Mouse (Mus musculus): ENCODE data around the gene Hyou1. TPM values are rescaled to one million over a fixed set of nuclear protein-coding genes. Genes with fewer than 3 reads are reported as not detected.
"Not testable (repeated sequence)": the region's sequence is repeated elsewhere in the genome, so short reads cannot be mapped to it uniquely, and the experiment has no call there.

Gene Hyou1
- polyA plus RNA-seq (2012; ENCODE audit: insufficient read depth, insufficient read length, missing spikeins): 30.8 and 42.2 TPM in 2 replicates

GRCm38 (mm10) chr9:44379054-44379834 lies at the start of gene Hyou1:
Gene Hyou1, plus strand, starts transcription at chr9:44379490.
- H3K4me1 ChIP-seq (ENCODE audit: control insufficient read depth, insufficient read depth, insufficient read length, low read length): peaks cover 6% of the 10 kb centered on the region; the same call in 1 of the 2 replicates
- peak within 1 kb of the TSS; percentile 77 for H3K27ac ChIP-seq (replicated peaks; ENCODE audit: low read depth, low read length)
- H3K4me3 ChIP-seq (ENCODE audit: insufficient read depth, low read depth, low read length): peak within 1 kb of the TSS; percentile 86

GRCm38 (mm10) chr9:44330736-44331135 lies 48.6 kb upstream of the Hyou1 start:
- Histone ChIP-seq H3K4me1 (ENCODE audit: control insufficient read depth, insufficient read depth, insufficient read length, low read length) (peaks cover 8% of the 10 kb centered on the region; the same call in 1 of the 2 replicates), H3K4me3 (ENCODE audit: insufficient read depth, low read depth, low read length) (no peak overlapping the region), H3K27ac (replicated peaks; ENCODE audit: low read depth, low read length) (no peak overlapping the region)

- Histone ChIP-seq H3K4me3 (ENCODE audit: insufficient read depth, low read depth, low read length) (no peak overlapping the region), H3K27ac (replicated peaks; ENCODE audit: low read depth, low read length) (no peak overlapping the region), H3K4me1 (ENCODE audit: control insufficient read depth, insufficient read depth, insufficient read length, low read length) (peaks cover 4% of the 10 kb centered on the region; the same call in 1 of the 2 replicates)
These were observed 46.2 kb upstream of the Hyou1 start for GRCm38 (mm10) chr9:44332918-44333638.

GRCm38 (mm10) chr9:44334396-44335330 lies 44.6 kb upstream of the Hyou1 start, which contains the start of gene H2afx:
Gene H2afx, plus strand, starts transcription at chr9:44334694.
- Histone ChIP-seq H3K27ac (replicated peaks; ENCODE audit: low read depth, low read length) (0 out of 2 replicates have a peak within 1 kb of the TSS, but pooled peaks have one; percentile 13), H3K4me1 (ENCODE audit: control insufficient read depth, insufficient read depth, insufficient read length, low read length) (peaks cover 4% of the 10 kb centered on the region; the same call in 1 of the 2 replicates), H3K4me3 (ENCODE audit: insufficient read depth, low read depth, low read length) (peak within 1 kb of the TSS; percentile 77)

GRCm38 (mm10) chr9:44335331-44336092 lies 43.8 kb upstream of the Hyou1 start:
- Histone ChIP-seq H3K27ac (replicated peaks; ENCODE audit: low read depth, low read length) (0 out of 2 replicates have a peak overlapping the region, but pooled peaks have one; percentile 13), H3K4me1 (ENCODE audit: control insufficient read depth, insufficient read depth, insufficient read length, low read length) (peaks cover 4% of the 10 kb centered on the region; the same call in 1 of the 2 replicates), H3K4me3 (ENCODE audit: insufficient read depth, low read depth, low read length) (peak overlapping the region; percentile 77)

- Histone ChIP-seq H3K27ac (replicated peaks; ENCODE audit: low read depth, low read length) (no peak overlapping the region), H3K4me1 (ENCODE audit: control insufficient read depth, insufficient read depth, insufficient read length, low read length) (peaks cover 4% of the 10 kb centered on the region; the same call in 1 of the 2 replicates), H3K4me3 (ENCODE audit: insufficient read depth, low read depth, low read length) (peak overlapping the region; percentile 77)
These were observed 43.2 kb upstream of the Hyou1 start for GRCm38 (mm10) chr9:44336093-44336406.

- H3K27ac ChIP-seq (replicated peaks; ENCODE audit: low read depth, low read length); H3K4me1 ChIP-seq (ENCODE audit: control insufficient read depth, insufficient read depth, insufficient read length, low read length); H3K4me3 ChIP-seq (ENCODE audit: insufficient read depth, low read depth, low read length): not testable (repeated sequence)
These were observed 42.8 kb upstream of the Hyou1 start for GRCm38 (mm10) chr9:44336513-44336912.

- H3K27ac ChIP-seq (replicated peaks; ENCODE audit: low read depth, low read length): no peak overlapping the region
- H3K4me3 ChIP-seq (ENCODE audit: insufficient read depth, low read depth, low read length): no peak overlapping the region
- peaks cover 4% of the 10 kb centered on the region; the same call in 1 of the 2 replicates for H3K4me1 ChIP-seq (ENCODE audit: control insufficient read depth, insufficient read depth, insufficient read length, low read length)
These were observed 42.3 kb upstream of the Hyou1 start for GRCm38 (mm10) chr9:44336964-44337363.

GRCm38 (mm10) chr9:44337436-44338169 lies 41.7 kb upstream of the Hyou1 start:
- Histone ChIP-seq H3K4me1 (ENCODE audit: control insufficient read depth, insufficient read depth, insufficient read length, low read length) (peaks cover 4% of the 10 kb centered on the region; the same call in 1 of the 2 replicates), H3K27ac (replicated peaks; ENCODE audit: low read depth, low read length) (no peak overlapping the region), H3K4me3 (ENCODE audit: insufficient read depth, low read depth, low read length) (no peak overlapping the region)

- Histone ChIP-seq H3K27ac (replicated peaks; ENCODE audit: low read depth, low read length) (no peak overlapping the region), H3K4me3 (ENCODE audit: insufficient read depth, low read depth, low read length) (no peak overlapping the region), H3K4me1 (ENCODE audit: control insufficient read depth, insufficient read depth, insufficient read length, low read length) (peaks cover 8% of the 10 kb centered on the region; the same call in 1 of the 2 replicates)
These were observed 40.7 kb upstream of the Hyou1 start for GRCm38 (mm10) chr9:44338574-44338973.

- Histone ChIP-seq H3K27ac (replicated peaks; ENCODE audit: low read depth, low read length) (no peak overlapping the region), H3K4me3 (ENCODE audit: insufficient read depth, low read depth, low read length) (no peak overlapping the region), H3K4me1 (ENCODE audit: control insufficient read depth, insufficient read depth, insufficient read length, low read length) (peaks cover 4% of the 10 kb centered on the region)
These were observed 37.8 kb upstream of the Hyou1 start for GRCm38 (mm10) chr9:44341487-44341886.

- no peak overlapping the region for H3K27ac ChIP-seq (replicated peaks; ENCODE audit: low read depth, low read length)
- H3K4me3 ChIP-seq (ENCODE audit: insufficient read depth, low read depth, low read length): no peak overlapping the region
- peaks cover 4% of the 10 kb centered on the region for H3K4me1 ChIP-seq (ENCODE audit: control insufficient read depth, insufficient read depth, insufficient read length, low read length)
These were observed 37.1 kb upstream of the Hyou1 start for GRCm38 (mm10) chr9:44342173-44342572.

GRCm38 (mm10) chr9:44342605-44343004 lies 36.7 kb upstream of the Hyou1 start:
- peaks cover 4% of the 10 kb centered on the region for H3K4me1 ChIP-seq (ENCODE audit: control insufficient read depth, insufficient read depth, insufficient read length, low read length)
- no peak overlapping the region for H3K27ac ChIP-seq (replicated peaks; ENCODE audit: low read depth, low read length)
- H3K4me3 ChIP-seq (ENCODE audit: insufficient read depth, low read depth, low read length): no peak overlapping the region

All from brown adipose tissue, adult 24 weeks (tissue).